34 mouse cellular contexts compared by ENCODE assay signal in genomic region chr13:101878168-101878567, GRCm38 (mm10).
"Had no signal": no experiment of that assay in that cellular context is flagged by ENCODE, and none has a peak within 500 bp of the region (broad histone marks: within the 10 kb centered on the region; RNA-seq: fewer than 3 reads in every experiment).

No protein-coding gene starts in this region.

- H3K9me3 ChIP-seq: heart, embryonic 12.5 days; heart, embryonic 13.5 days; heart, embryonic 15.5 days; hindbrain, embryonic 10.5 days; hindbrain, embryonic 12.5 days; hindbrain, embryonic 13.5 days; hindbrain, embryonic 15.5 days; intestine, embryonic 15.5 days; kidney, embryonic 15.5 days had no signal

- H3K27ac ChIP-seq: heart, embryonic 13.5 days; heart, embryonic 15.5 days; hindbrain, embryonic 10.5 days; hindbrain, embryonic 12.5 days; hindbrain, embryonic 13.5 days; hindbrain, embryonic 14.5 days; hindbrain, embryonic 15.5 days; hindbrain, postnatal 0 days; intestine, embryonic 15.5 days; kidney, embryonic 15.5 days; kidney, postnatal 0 days; layer of hippocampus, adult 2 months; left cerebral cortex, adult 2 months had no signal

- H3K4me2 ChIP-seq: heart, embryonic 12.5 days; heart, embryonic 13.5 days; heart, embryonic 15.5 days; hindbrain, embryonic 12.5 days; hindbrain, embryonic 13.5 days; hindbrain, embryonic 14.5 days; hindbrain, embryonic 15.5 days; intestine, embryonic 15.5 days; kidney, embryonic 15.5 days had no signal

- DNase-seq: heart, postnatal 10 days; heart, postnatal 14 days; heart, postnatal 36 days; heart, postnatal 4 days; kidney, adult 11 months; kidney, adult 18-20 months; kidney, adult 2 months; kidney, adult 8-10 months; kidney, adult 9 months; kidney, postnatal 10 days; kidney, postnatal 14 days; kidney, postnatal 25 days; kidney, postnatal 36 days; kidney, postnatal 4 days; layer of hippocampus, adult 9-11 months; layer of hippocampus, postnatal 36 days had no signal

- H3K36me3 ChIP-seq: heart, embryonic 12.5 days; heart, embryonic 13.5 days; heart, embryonic 15.5 days; hindbrain, embryonic 10.5 days; hindbrain, embryonic 12.5 days; hindbrain, embryonic 13.5 days; hindbrain, embryonic 15.5 days; intestine, embryonic 15.5 days; kidney, embryonic 15.5 days had no signal

- H3K4me1 ChIP-seq: heart, embryonic 12.5 days; heart, embryonic 13.5 days; heart, embryonic 15.5 days; hindbrain, embryonic 10.5 days; hindbrain, embryonic 12.5 days; hindbrain, embryonic 13.5 days; hindbrain, embryonic 15.5 days; intestine, embryonic 15.5 days; kidney, embryonic 15.5 days had no signal

- H3K9ac ChIP-seq: heart, embryonic 12.5 days; heart, embryonic 13.5 days; heart, embryonic 15.5 days; hindbrain, embryonic 12.5 days; hindbrain, embryonic 13.5 days; hindbrain, embryonic 14.5 days; hindbrain, embryonic 15.5 days; intestine, embryonic 15.5 days; kidney, embryonic 15.5 days had no signal

- H3K4me3 ChIP-seq: heart, embryonic 12.5 days; heart, embryonic 13.5 days; heart, embryonic 15.5 days; hindbrain, embryonic 10.5 days; hindbrain, embryonic 12.5 days; hindbrain, embryonic 13.5 days; hindbrain, embryonic 15.5 days; intestine, embryonic 15.5 days; kidney, embryonic 15.5 days; layer of hippocampus, adult 2 months; left cerebral cortex, adult 2 months had no signal

- ATAC-seq: hindbrain, embryonic 16.5 days; hindbrain, postnatal 0 days; inflammation-experienced regulatory T-cells, adult 6 months; intestine, embryonic 15.5 days; intestine, embryonic 16.5 days; intestine, postnatal 0 days had no signal

- H3K27me3 ChIP-seq: heart, embryonic 12.5 days; heart, embryonic 13.5 days; heart, embryonic 15.5 days; hindbrain, embryonic 12.5 days; hindbrain, embryonic 13.5 days; hindbrain, embryonic 15.5 days; intestine, embryonic 15.5 days; kidney, embryonic 15.5 days had no signal
